Mouse (Mus musculus): Measurements from ENCODE around the gene D630045J12Rik.

GRCm38 (mm10) chr6:38205375-38205774 is 48.4 kb downstream of the D630045J12Rik start:
- TF ChIP-seq POLR2A (IDR thresholded peaks at IDR 0.05; ENCODE audit: low read depth, low read length) (no peak), CTCF (IDR thresholded peaks at IDR 0.05; ENCODE audit: extremely low read depth, insufficient read depth, insufficient read length, insufficient replicate concordance) (no peak)

Data from spleen, adult 2 months (tissue).